Mouse (Mus musculus) ES-Bruce4 (cell line): ENCODE measurements at regions not wholly inside any gene's neighbourhood (a gene's known extent, or its start where the extent isn't known, plus 50 kb on each side); places are given as distances from the start of the nearest gene placed in this dataset.

Source experiments
- H3K27ac ChIP-seq: 2 replicates; pipeline ENCODE4 v1.5.1; 2012; ENCODE audit warnings: low read length, inconsistent platforms; ENCODE audit not compliant: insufficient read depth
- H3K27me3 ChIP-seq: 2 replicates; pipeline ENCODE4 v1.6.1; 2012; ENCODE audit warnings: mild to moderate bottlenecking, low read length, inconsistent platforms; ENCODE audit not compliant: control insufficient read depth, poor library complexity, insufficient read depth, severe bottlenecking
- H3K36me3 ChIP-seq: 2 replicates; pipeline ENCODE4 v1.6.1; 2012; ENCODE audit warnings: inconsistent platforms, mild to moderate bottlenecking, low read length, moderate library complexity; ENCODE audit not compliant: control insufficient read depth, poor library complexity, insufficient read depth, severe bottlenecking
- H3K4me1 ChIP-seq: one replicate; pipeline ENCODE4 v1.8.1; 2011; ENCODE audit warnings: low read length; ENCODE audit not compliant: control insufficient read depth, insufficient read depth
- H3K4me3 ChIP-seq: 2 replicates; pipeline ENCODE4 v1.5.1; 2011; ENCODE audit warnings: low read depth, mild to moderate bottlenecking, low read length
- H3K9ac ChIP-seq: 2 replicates; pipeline ENCODE4 v1.6.1; 2012; ENCODE audit warnings: low read depth, mild to moderate bottlenecking, inconsistent platforms; ENCODE audit not compliant: poor library complexity, severe bottlenecking
- H3K9me3 ChIP-seq: replicated peaks from 2 replicates; pipeline ENCODE4 v1.6.1; 2012; ENCODE audit warnings: mild to moderate bottlenecking, low read length, inconsistent platforms; ENCODE audit not compliant: control insufficient read depth, poor library complexity, insufficient read depth, severe bottlenecking
- CTCF ChIP-seq: IDR thresholded peaks from one replicate; pipeline ENCODE4 v1.8.1; 2011; ENCODE audit warnings: low read depth, low read length
- EP300 ChIP-seq: IDR thresholded peaks from 2 replicates; pipeline ENCODE4 v1.6.1; 2011; ENCODE audit warnings: low read depth, low read length; ENCODE audit not compliant: insufficient read depth
- POLR2A ChIP-seq: IDR thresholded peaks from one replicate; pipeline ENCODE4 v1.8.1; 2011; ENCODE audit warnings: low read length; ENCODE audit not compliant: insufficient read depth

GRCm38 (mm10) chr11:110670626-110671508 is 271.9 kb downstream of the Map2k6 start:
- Histone ChIP-seq H3K4me3 (no peak overlapping the region), H3K36me3 (no peaks in the 10 kb centered on the region), H3K9me3 (no peaks in the 10 kb centered on the region), H3K9ac (no peak overlapping the region), H3K4me1 (no peaks in the 10 kb centered on the region), H3K27me3 (no peaks in the 10 kb centered on the region), H3K27ac (no peak overlapping the region)
- no peak for TF ChIP-seq EP300
- TF ChIP-seq POLR2A: no peak
- no peak for TF ChIP-seq CTCF

- no peak overlapping the region for H3K27ac ChIP-seq
- H3K36me3 ChIP-seq: no peaks in the 10 kb centered on the region
- H3K9ac ChIP-seq: no peak overlapping the region
- H3K4me3 ChIP-seq: no peak overlapping the region
- H3K4me1 ChIP-seq: no peaks in the 10 kb centered on the region
- no peak for TF ChIP-seq POLR2A
- H3K27me3 ChIP-seq: no peaks in the 10 kb centered on the region
- no peaks in the 10 kb centered on the region for H3K9me3 ChIP-seq
Observed at GRCm38 (mm10) chr11:110672941-110673340, 274.0 kb downstream of the Map2k6 start.

GRCm38 (mm10) chr11:110692824-110693223 is 275.0 kb upstream of the Kcnj16 start:
- H3K9me3 ChIP-seq: no peaks in the 10 kb centered on the region
- H3K27me3 ChIP-seq: no peaks in the 10 kb centered on the region; the same call in 1 of the 2 replicates
- no peaks in the 10 kb centered on the region for H3K36me3 ChIP-seq
- H3K4me1 ChIP-seq: no peaks in the 10 kb centered on the region
- no peak overlapping the region for H3K9ac ChIP-seq
- no peak overlapping the region for H3K4me3 ChIP-seq
- no peak overlapping the region for H3K27ac ChIP-seq
- TF ChIP-seq CTCF: no peak

GRCm38 (mm10) chr11:110697067-110697466 is 270.8 kb upstream of the Kcnj16 start:
- Histone ChIP-seq H3K27me3 (no peaks in the 10 kb centered on the region; the same call in 1 of the 2 replicates), H3K9me3 (no peaks in the 10 kb centered on the region), H3K27ac (no peak overlapping the region), H3K9ac (no peak overlapping the region), H3K4me1 (no peaks in the 10 kb centered on the region), H3K36me3 (no peaks in the 10 kb centered on the region), H3K4me3 (no peak overlapping the region)
- TF ChIP-seq CTCF (no peak), EP300 (no peak), POLR2A (no peak)

GRCm38 (mm10) chr11:110698342-110698741 is 269.5 kb upstream of the Kcnj16 start:
- H3K4me3 ChIP-seq: no peak overlapping the region
- no peaks in the 10 kb centered on the region for H3K4me1 ChIP-seq
- TF ChIP-seq CTCF (no peak), EP300 (no peak), POLR2A (no peak)
- H3K9ac ChIP-seq: no peak overlapping the region
- H3K9me3 ChIP-seq: no peaks in the 10 kb centered on the region
- H3K36me3 ChIP-seq: no peaks in the 10 kb centered on the region
- H3K27ac ChIP-seq: no peak overlapping the region
- no peaks in the 10 kb centered on the region for H3K27me3 ChIP-seq

- H3K27me3 ChIP-seq: no peaks in the 10 kb centered on the region
- no peaks in the 10 kb centered on the region for H3K9me3 ChIP-seq
- no peaks in the 10 kb centered on the region for H3K4me1 ChIP-seq
- no peak overlapping the region for H3K9ac ChIP-seq
- H3K36me3 ChIP-seq: no peaks in the 10 kb centered on the region
- no peak overlapping the region for H3K4me3 ChIP-seq
- no peak overlapping the region for H3K27ac ChIP-seq
- no peak for TF ChIP-seq EP300
- no peak for TF ChIP-seq POLR2A
Observed at GRCm38 (mm10) chr11:110700976-110701375, 266.9 kb upstream of the Kcnj16 start.
